Mouse (Mus musculus) 3134 (cell line): ENCODE measurements around the gene Zfp94.
A peak's percentile ranks its signal among the peaks of the same experiment; 100 is the strongest.

Experiments
- DNase-seq: peaks from one replicate; pipeline ENCODE4 v3.0.0-alpha.2; 2011; ENCODE audit warnings: low spot score; ENCODE audit not compliant: insufficient read length; ENCODE audit errors: extremely low read depth

The Zfp94 gene

GRCm38 (mm10) chr7:24316567-24317092 lies at the start of gene Zfp94:
Zfp94 (minus strand) TSS chr7:24316666.
- DNase-seq = peak; percentile 89

GRCm38 (mm10) chr7:24365258-24366014 lies 49.0 kb upstream of the Zfp94 start:
- peak; percentile 83 for DNase-seq

GRCm38 (mm10) chr7:24364827-24365226 lies 48.4 kb upstream of the Zfp94 start:
- DNase-seq = peak; percentile 83

GRCm38 (mm10) chr7:24363228-24363627 lies 46.8 kb upstream of the Zfp94 start:
- DNase-seq = no peak

- no peak for DNase-seq
Measured at GRCm38 (mm10) chr7:24361001-24361400, 44.5 kb upstream of the Zfp94 start.

- DNase-seq = no peak
Measured at GRCm38 (mm10) chr7:24359269-24359668, 42.8 kb upstream of the Zfp94 start.

GRCm38 (mm10) chr7:24357899-24358298 lies 41.4 kb upstream of the Zfp94 start:
- DNase-seq = no peak

- DNase-seq = no peak
Measured at GRCm38 (mm10) chr7:24356081-24356480, 39.6 kb upstream of the Zfp94 start.

- no peak for DNase-seq
Measured at GRCm38 (mm10) chr7:24355646-24356045, 39.2 kb upstream of the Zfp94 start.

- DNase-seq = no peak
Measured at GRCm38 (mm10) chr7:24348896-24349295, 32.4 kb upstream of the Zfp94 start, which contains the start of gene Lypd5. Lypd5 (plus strand) TSS chr7:24349196.

- DNase-seq = no peak
Measured at GRCm38 (mm10) chr7:24346444-24346843, 30.0 kb upstream of the Zfp94 start.

- no peak for DNase-seq
Measured at GRCm38 (mm10) chr7:24343701-24344272, 27.3 kb upstream of the Zfp94 start.

GRCm38 (mm10) chr7:24338241-24338640 lies 21.8 kb upstream of the Zfp94 start:
- no peak for DNase-seq

GRCm38 (mm10) chr7:24335699-24336309 lies 19.3 kb upstream of the Zfp94 start:
- DNase-seq = no peak

- DNase-seq = no peak
Measured at GRCm38 (mm10) chr7:24333304-24333986, 17.0 kb upstream of the Zfp94 start, which contains the start of gene Tescl. Tescl (minus strand) TSS chr7:24333936.

- no peak for DNase-seq
Measured at GRCm38 (mm10) chr7:24327281-24327975, 11.0 kb upstream of the Zfp94 start.

- no peak for DNase-seq
Measured at GRCm38 (mm10) chr7:24326273-24327135, 10.0 kb upstream of the Zfp94 start.

- no peak for DNase-seq
Measured at GRCm38 (mm10) chr7:24325675-24326128, 9.2 kb upstream of the Zfp94 start.

GRCm38 (mm10) chr7:24325197-24325596 lies 8.7 kb upstream of the Zfp94 start:
- DNase-seq = no peak
